8 mouse cellular contexts compared by ENCODE assay signal in the genomic region with DNA sequence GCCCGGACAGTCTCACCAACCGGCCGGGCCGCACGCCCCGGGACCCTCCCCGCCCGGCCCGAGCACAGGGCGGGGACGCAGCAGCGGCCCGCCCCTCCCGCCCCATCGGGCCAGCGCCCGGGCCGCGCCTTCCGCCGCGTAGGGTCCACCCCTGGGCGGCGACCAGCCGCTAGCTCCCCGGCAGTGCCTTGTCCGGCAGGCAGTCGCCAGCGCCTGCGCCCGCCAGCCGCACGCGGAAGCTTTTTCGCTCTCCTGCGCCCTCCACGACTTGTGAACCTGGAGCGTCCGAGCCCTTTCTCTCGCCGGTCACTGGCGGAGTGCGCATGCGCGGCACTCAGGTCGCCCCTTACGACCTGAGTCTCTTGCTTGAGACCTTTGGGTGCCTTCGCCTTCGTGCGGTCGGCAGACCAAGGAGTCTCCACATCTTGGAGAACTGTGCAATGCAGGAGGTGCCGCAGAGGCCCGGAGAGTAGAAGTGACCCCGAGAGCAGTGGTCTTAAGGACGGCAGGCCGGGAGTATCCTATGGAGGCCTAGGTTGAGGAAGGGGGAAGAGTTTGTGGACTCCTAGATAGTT. TPM values are rescaled to one million over a fixed set of nuclear protein-coding genes. Genes with fewer than 3 reads are reported as not detected.
DNase-seq lines count a peak whose midpoint lies in the region; ATAC-seq and TF ChIP-seq lines count a peak whose summit lies in the region.

A gene (minus strand): TSS at position 297 of the 575 bp plus-strand sequence.

- under 1% methylated on average over 40 of the region's 56 CpGs for WGBS in forebrain, embryonic 13.5 days
- under 1% methylated on average over 53 of the region's 56 CpGs for WGBS in heart, postnatal 0 days
- WGBS in liver, embryonic 14.5 days (ENCODE audit: insufficient replicate concordance) = under 1% methylated on average over 55 of the region's 56 CpGs
- under 1% methylated on average over 45 of the region's 56 CpGs for WGBS in stomach, embryonic 15.5 days

- peak within 1 kb of the TSS; percentile 82 for H3K9ac ChIP-seq in ES-Bruce4 (ENCODE audit: low read depth, poor library complexity, severe bottlenecking)
- peak within 1 kb of the TSS; percentile 84 for H3K9ac ChIP-seq in forebrain, embryonic 13.5 days
- H3K9ac ChIP-seq in heart, postnatal 0 days (replicated peaks; ENCODE audit: low read depth, low read length) = peak within 1 kb of the TSS; percentile 76
- peak within 1 kb of the TSS; percentile 100 for H3K9ac ChIP-seq in liver, embryonic 14.5 days (replicated peaks)
- peak within 1 kb of the TSS; percentile 86 for H3K9ac ChIP-seq in stomach, embryonic 15.5 days

- peak within 1 kb of the TSS; percentile 79 for H3K27ac ChIP-seq in ES-Bruce4 (ENCODE audit: insufficient read depth, low read length)
- peak within 1 kb of the TSS; percentile 55 for H3K27ac ChIP-seq in forebrain, embryonic 13.5 days
- H3K27ac ChIP-seq in heart, postnatal 0 days (ENCODE audit: low read depth) = peak within 1 kb of the TSS; percentile 91
- H3K27ac ChIP-seq in liver, embryonic 14.5 days = peak within 1 kb of the TSS; percentile 99
- peak within 1 kb of the TSS; percentile 96 for H3K27ac ChIP-seq in stomach, embryonic 15.5 days

- TF ChIP-seq EP300 in ES-Bruce4 (IDR thresholded peaks at IDR 0.05; ENCODE audit: insufficient read depth, low read depth, low read length) = peak; percentile 27; the same call in 1 of the 2 replicates
- TF ChIP-seq EP300 in heart, postnatal 0 days (IDR thresholded peaks at IDR 0.05; ENCODE audit: low read depth) = no peak
- TF ChIP-seq EP300 in liver, embryonic 14.5 days (IDR thresholded peaks at IDR 0.05; ENCODE audit: low read depth) = peak; percentile 26; the same call in 1 of the 2 replicates

- no peaks in the 10 kb centered on the region for H3K36me3 ChIP-seq in ES-Bruce4 (ENCODE audit: control insufficient read depth, insufficient read depth, low read length, poor library complexity, severe bottlenecking)
- no peaks in the 10 kb centered on the region for H3K36me3 ChIP-seq in forebrain, embryonic 13.5 days (ENCODE audit: poor library complexity, severe bottlenecking)
- no peaks in the 10 kb centered on the region for H3K36me3 ChIP-seq in heart, postnatal 0 days (replicated peaks; ENCODE audit: control insufficient read depth, insufficient read depth, low read length)
- H3K36me3 ChIP-seq in liver, embryonic 14.5 days (replicated peaks; ENCODE audit: control insufficient read depth, insufficient read depth, low read depth) = peaks cover 33% of the 10 kb centered on the region
- H3K36me3 ChIP-seq in stomach, embryonic 15.5 days = no peaks in the 10 kb centered on the region

- H3K27me3 ChIP-seq in ES-Bruce4 (ENCODE audit: control insufficient read depth, insufficient read depth, low read length, poor library complexity, severe bottlenecking) = no peaks in the 10 kb centered on the region
- no peaks in the 10 kb centered on the region for H3K27me3 ChIP-seq in forebrain, embryonic 13.5 days
- H3K27me3 ChIP-seq in heart, postnatal 0 days (ENCODE audit: control insufficient read depth, insufficient read depth, low read length) = no peaks in the 10 kb centered on the region
- no peaks in the 10 kb centered on the region for H3K27me3 ChIP-seq in liver, embryonic 14.5 days (ENCODE audit: control insufficient read depth, insufficient read depth, low read length)
- no peaks in the 10 kb centered on the region for H3K27me3 ChIP-seq in stomach, embryonic 15.5 days (replicated peaks)

- peak; percentile 87 for DNase-seq in heart, postnatal 0 days (ENCODE audit: low spot score)
- DNase-seq in kidney, postnatal 36 days = peak; percentile 95
- DNase-seq in liver, embryonic 14.5 days (ENCODE audit: low read depth in 3 of 3, low spot score in 3 of 3) = peak; percentile 74 to 78 (median 75)
- peak; percentile 88 for DNase-seq in neural tube, embryonic 10.5 days (ENCODE audit: extremely low spot score, low spot score)

- no peak for TF ChIP-seq CTCF in ES-Bruce4 (IDR thresholded peaks at IDR 0.05; ENCODE audit: low read depth, low read length)
- no peak for TF ChIP-seq CTCF in heart, postnatal 0 days (IDR thresholded peaks at IDR 0.05; ENCODE audit: low read depth)
- 0 out of 2 replicates have a peak, but pooled peaks have one; percentile 6 for TF ChIP-seq CTCF in liver, embryonic 14.5 days (IDR thresholded peaks at IDR 0.05; ENCODE audit: low read depth)

- H3K4me1 ChIP-seq in ES-Bruce4 (ENCODE audit: control insufficient read depth, insufficient read depth, low read length) = no peaks in the 10 kb centered on the region
- H3K4me1 ChIP-seq in forebrain, embryonic 13.5 days = peaks cover 19% of the 10 kb centered on the region
- peaks cover 10% of the 10 kb centered on the region for H3K4me1 ChIP-seq in heart, postnatal 0 days (ENCODE audit: control insufficient read depth, insufficient read depth)
- peaks cover 39 to 47% of the 10 kb centered on the region in 2 experiments for H3K4me1 ChIP-seq in liver, embryonic 14.5 days (replicated peaks; ENCODE audit: control insufficient read depth in 2 of 2, insufficient read depth in 2 of 2, low read length in 1 of 2)
- peaks cover 19% of the 10 kb centered on the region for H3K4me1 ChIP-seq in stomach, embryonic 15.5 days

- peak within 1 kb of the TSS; percentile 93 for H3K4me2 ChIP-seq in forebrain, embryonic 13.5 days
- H3K4me2 ChIP-seq in heart, postnatal 0 days (ENCODE audit: low read depth, low read length) = peak within 1 kb of the TSS; percentile 98
- peak within 1 kb of the TSS; percentile 78 for H3K4me2 ChIP-seq in liver, embryonic 14.5 days (ENCODE audit: low read depth)
- peak within 1 kb of the TSS; percentile 93 for H3K4me2 ChIP-seq in stomach, embryonic 15.5 days

- H3K4me3 ChIP-seq in ES-Bruce4 (ENCODE audit: low read depth, low read length) = peak within 1 kb of the TSS; percentile 78
- H3K4me3 ChIP-seq in forebrain, embryonic 13.5 days = peak within 1 kb of the TSS; percentile 84
- peak within 1 kb of the TSS; percentile 83 for H3K4me3 ChIP-seq in heart, postnatal 0 days (ENCODE audit: low read depth, low read length)
- H3K4me3 ChIP-seq in liver, embryonic 14.5 days (ENCODE audit: insufficient read depth in 1 of 2, low read depth in 2 of 2, low read length in 2 of 2) = peak within 1 kb of the TSS; percentile 92 to 100
- H3K4me3 ChIP-seq in stomach, embryonic 15.5 days (replicated peaks) = peak within 1 kb of the TSS; percentile 83

- ATAC-seq in cerebellum, adult (ENCODE audit: insufficient number of reproducible peaks, low FRiP score, low TSS enrichment) = peak; percentile 71
- peak; percentile 90 for ATAC-seq in forebrain, embryonic 13.5 days
- peak; percentile 95 for ATAC-seq in heart, postnatal 0 days (ENCODE audit: insufficient read depth, low read depth)
- peak; percentile 81 for ATAC-seq in liver, embryonic 14.5 days (ENCODE audit: insufficient read depth)
- peak; percentile 95 for ATAC-seq in stomach, embryonic 15.5 days (ENCODE audit: insufficient read depth, low FRiP score, low read depth)

- no peaks in the 10 kb centered on the region for H3K9me3 ChIP-seq in ES-Bruce4 (replicated peaks; ENCODE audit: control insufficient read depth, insufficient read depth, low read length, poor library complexity, severe bottlenecking)
- H3K9me3 ChIP-seq in forebrain, embryonic 13.5 days (replicated peaks) = no peaks in the 10 kb centered on the region
- no peaks in the 10 kb centered on the region for H3K9me3 ChIP-seq in heart, postnatal 0 days (replicated peaks; ENCODE audit: control insufficient read depth, low read length)
- no peaks in the 10 kb centered on the region for H3K9me3 ChIP-seq in liver, embryonic 14.5 days (ENCODE audit: control insufficient read depth, low read length)
- H3K9me3 ChIP-seq in stomach, embryonic 15.5 days = no peaks in the 10 kb centered on the region

- peak; percentile 82 for TF ChIP-seq POLR2A in ES-Bruce4 (IDR thresholded peaks at IDR 0.05; ENCODE audit: insufficient read depth, low read length)

RNA-seq across cellular contexts. Expression of the gene that starts here (rescaled TPM):
- 19.1 and 20.3 TPM in 2 replicates for polyA plus RNA-seq in ES-Bruce4 (2011; ENCODE audit: insufficient read depth, insufficient read length, low read depth, missing spikeins)
- polyA plus RNA-seq in forebrain, embryonic 13.5 days (2015; fragmentation: Nextera tagmentation; extraction: Ambion mirVana) = 8.5 and 9.1 TPM in 2 replicates
- 34.5 and 48.2 TPM in 2 replicates for total RNA-seq in heart, postnatal 0 days (2014; rRNA removed; ENCODE audit: low replicate concordance)
- polyA plus RNA-seq in heart, postnatal 0 days (2015; fragmentation: Nextera tagmentation; extraction: Ambion mirVana) = 17.1 and 17.2 TPM in 2 replicates
- 71.8 and 83.0 TPM in 2 replicates for polyA plus RNA-seq in liver, embryonic 14.5 days (2012; rRNA removed)
- polyA plus RNA-seq in liver, embryonic 14.5 days (2014; fragmentation: Nextera tagmentation; extraction: Ambion mirVana) = 129 and 144 TPM in 2 replicates
- 24.9 and 30.6 TPM in 2 replicates for polyA plus RNA-seq in stomach, embryonic 15.5 days (2015; fragmentation: Nextera tagmentation; extraction: Ambion mirVana)

Comparison
In these comparisons a context has a peak if more than half of its experiments do, and no peak if none do; other contexts are left out.
1. Peak in every context shown above with its lines: DNase-seq, ATAC-seq, H3K4me3 ChIP-seq and H3K27ac ChIP-seq.